Mouse (Mus musculus): ENCODE results near the gene Tnni1. TPM values are rescaled to one million over a fixed set of nuclear protein-coding genes. Genes with fewer than 3 reads are reported as not detected.

Gene Tnni1
- polyA plus RNA-seq, 1 experiment = 3,569 TPM

DNA sequence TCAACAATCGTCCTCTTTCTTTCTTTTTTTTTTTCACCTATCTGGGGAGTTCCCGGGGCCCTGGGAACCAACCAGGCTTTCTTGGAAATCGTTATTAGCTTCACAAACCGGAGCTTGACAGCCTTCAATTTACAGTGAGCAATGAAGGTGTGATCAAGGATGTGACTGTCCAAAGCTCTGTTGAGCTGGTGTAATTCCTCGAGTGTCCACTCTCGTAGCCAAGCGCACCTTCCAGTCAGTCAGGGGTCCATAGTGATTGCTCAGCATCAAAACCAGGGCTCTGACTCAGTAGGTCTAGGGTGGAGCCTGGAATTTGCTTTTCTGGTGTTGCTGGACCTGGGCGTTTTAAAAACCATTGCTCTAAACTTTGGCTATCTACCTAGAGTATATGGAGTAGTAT is 19.0 kb upstream of the Tnni1 start:
- H3K79me2 ChIP-seq (ENCODE audit: control insufficient read depth, insufficient read depth) = no peaks in the 10 kb centered on the region
- H3K4me2 ChIP-seq (ENCODE audit: low read depth) = peak overlapping the region; percentile 51
- no peaks in the 10 kb centered on the region for H3K36me3 ChIP-seq (ENCODE audit: control insufficient read depth, insufficient read depth)
- no peak overlapping the region for H3K4me3 ChIP-seq
- peak; percentile 8 for TF ChIP-seq POLR2A (IDR thresholded peaks at IDR 0.05; ENCODE audit: insufficient read length, low read depth)
- no peak for TF ChIP-seq SRF (IDR thresholded peaks at IDR 0.05; ENCODE audit: control insufficient read depth, insufficient read length, low read depth)
- no peak for TF ChIP-seq TCF3 (IDR thresholded peaks at IDR 0.05; ENCODE audit: insufficient read length, low read depth)
- no peak for TF ChIP-seq TCF12 (IDR thresholded peaks at IDR 0.05; ENCODE audit: insufficient read depth, poor library complexity, severe bottlenecking)
- TF ChIP-seq CEBPB (IDR thresholded peaks at IDR 0.05; ENCODE audit: insufficient read depth, poor library complexity, severe bottlenecking) = no peak
- no peak for TF ChIP-seq E2F4 (IDR thresholded peaks at IDR 0.05; ENCODE audit: insufficient read depth)
- no peak for TF ChIP-seq MAX (IDR thresholded peaks at IDR 0.05; ENCODE audit: low read depth)
- H3K27me3 ChIP-seq (ENCODE audit: control insufficient read depth, insufficient read depth, insufficient read length) = no peaks in the 10 kb centered on the region
- no peak overlapping the region for H3ac ChIP-seq (ENCODE audit: control insufficient read depth, insufficient read length)

DNA sequence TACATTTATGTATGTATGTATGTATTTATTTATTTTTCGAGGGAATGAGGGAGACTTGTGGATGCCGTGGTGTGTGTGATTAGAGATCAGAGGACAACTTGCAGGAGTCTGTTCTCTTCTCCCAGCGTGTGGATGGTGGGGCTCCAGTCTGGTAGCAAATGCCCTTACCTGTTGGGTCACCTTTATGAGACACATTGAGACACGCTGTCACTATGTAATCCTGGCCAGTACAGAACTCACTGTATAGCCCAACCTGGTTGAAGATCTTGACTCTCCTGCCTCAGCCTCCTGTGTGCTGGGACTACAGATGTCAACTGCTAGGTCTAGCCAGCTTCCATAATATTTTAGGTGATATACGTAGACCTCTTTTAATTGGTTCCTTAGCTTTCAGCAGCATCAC is 17.5 kb upstream of the Tnni1 start:
- TF ChIP-seq SRF (IDR thresholded peaks at IDR 0.05; ENCODE audit: control insufficient read depth, insufficient read length, low read depth) (no peak), USF1 (IDR thresholded peaks at IDR 0.05; ENCODE audit: low read depth) (no peak), TCF3 (IDR thresholded peaks at IDR 0.05; ENCODE audit: insufficient read length, low read depth) (no peak), MYOG (IDR thresholded peaks at IDR 0.05; ENCODE audit: control insufficient read depth in 1 of 3, insufficient read depth in 1 of 3, insufficient read length in 2 of 3, low read depth in 2 of 3) (no peak)
- H3K4me2 ChIP-seq (ENCODE audit: low read depth) = no peak overlapping the region
- H3K27me3 ChIP-seq (ENCODE audit: control insufficient read depth, insufficient read depth, insufficient read length) = no peaks in the 10 kb centered on the region
- H3ac ChIP-seq (ENCODE audit: control insufficient read depth, insufficient read length) = no peak overlapping the region
- H3K79me2 ChIP-seq (ENCODE audit: control insufficient read depth, insufficient read depth) = peaks cover 4% of the 10 kb centered on the region
- no peaks in the 10 kb centered on the region for H3K36me3 ChIP-seq (ENCODE audit: control insufficient read depth, insufficient read depth)
- no peak overlapping the region for H3K4me3 ChIP-seq

DNA sequence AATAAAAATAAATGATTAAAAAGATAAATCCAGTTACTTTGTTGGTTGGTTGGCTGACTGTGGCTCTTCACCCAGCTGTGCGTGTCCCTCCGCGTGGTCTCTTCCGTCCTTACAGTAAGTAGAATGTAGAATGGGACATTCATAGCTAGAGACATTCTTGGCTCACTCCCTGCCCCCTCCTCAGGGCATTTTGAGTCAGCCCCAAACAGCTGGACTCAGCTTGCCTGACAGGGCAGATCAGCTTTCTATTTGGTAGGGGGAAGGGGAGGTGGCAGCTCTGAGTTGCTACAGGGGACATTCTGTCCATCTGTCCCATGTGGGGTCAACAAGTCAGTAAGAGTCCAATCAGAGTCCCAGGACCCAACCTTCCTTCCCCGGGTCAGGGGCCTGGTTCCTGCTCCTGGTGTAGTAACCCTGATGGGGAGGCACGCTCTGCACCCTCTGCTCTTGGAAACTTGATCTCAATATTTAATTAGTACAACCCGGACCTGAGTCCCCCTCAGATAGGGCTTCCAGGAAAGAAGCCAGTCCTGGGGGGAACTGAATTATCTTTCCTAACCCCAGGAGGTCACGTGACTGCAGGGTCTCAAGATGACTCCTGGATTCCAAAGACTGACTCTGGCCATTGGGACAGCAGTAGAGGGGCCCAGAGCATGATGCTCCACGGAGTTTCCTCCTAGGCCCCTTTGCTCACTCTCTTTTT is 15.6 kb upstream of the Tnni1 start:
- Histone ChIP-seq H3K27me3 (ENCODE audit: control insufficient read depth, insufficient read depth, insufficient read length) (no peaks in the 10 kb centered on the region), H3K36me3 (ENCODE audit: control insufficient read depth, insufficient read depth) (peaks cover 3% of the 10 kb centered on the region), H3ac (ENCODE audit: control insufficient read depth, insufficient read length) (no peak overlapping the region), H3K4me3 (peak overlapping the region; percentile 1), H3K4me2 (ENCODE audit: low read depth) (peak overlapping the region; percentile 92), H3K79me2 (ENCODE audit: control insufficient read depth, insufficient read depth) (peaks cover 24% of the 10 kb centered on the region)
- TF ChIP-seq TCF12 (IDR thresholded peaks at IDR 0.05; ENCODE audit: insufficient read depth, poor library complexity, severe bottlenecking) (no peak), POLR2AphosphoS2 (IDR thresholded peaks at IDR 0.05; ENCODE audit: insufficient read length, low read depth) (no peak), MAX (IDR thresholded peaks at IDR 0.05; ENCODE audit: low read depth) (no peak), USF1 (IDR thresholded peaks at IDR 0.05; ENCODE audit: low read depth) (peak; percentile 84), REST (IDR thresholded peaks at IDR 0.05; ENCODE audit: insufficient read depth, insufficient read length) (no peak), TCF3 (IDR thresholded peaks at IDR 0.05; ENCODE audit: insufficient read length, low read depth) (no peak), CEBPB (IDR thresholded peaks at IDR 0.05; ENCODE audit: insufficient read depth, poor library complexity, severe bottlenecking) (no peak), MYOD1 (IDR thresholded peaks at IDR 0.05; ENCODE audit: control insufficient read depth in 1 of 3, insufficient read length in 2 of 3, low read depth in 2 of 3) (peak in 2 of 3 experiments; percentile 39 to 70), MYOG (IDR thresholded peaks at IDR 0.05; ENCODE audit: control insufficient read depth in 1 of 3, insufficient read depth in 1 of 3, insufficient read length in 2 of 3, low read depth in 2 of 3) (peak in 1 of 3 experiments; percentile 61)

DNA sequence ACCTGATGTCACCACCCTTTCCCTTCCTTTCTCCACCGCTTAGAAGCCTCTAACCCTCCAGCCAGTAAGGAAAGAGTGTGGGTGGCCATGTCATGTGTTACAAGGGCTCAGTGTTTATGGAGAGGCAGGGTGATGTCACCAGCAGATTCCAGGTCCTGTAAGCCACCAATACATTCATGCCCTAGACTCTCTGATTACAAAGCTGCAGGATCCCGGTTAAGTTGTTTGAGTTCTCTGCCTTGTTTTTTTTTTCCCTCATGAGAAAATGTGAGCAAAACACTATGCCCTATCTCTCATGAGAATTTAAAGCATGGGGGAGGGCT is 15.1 kb upstream of the Tnni1 start:
- Histone ChIP-seq H3K79me2 (ENCODE audit: control insufficient read depth, insufficient read depth) (peaks cover 29% of the 10 kb centered on the region), H3K4me2 (ENCODE audit: low read depth) (peak overlapping the region; percentile 92), H3K4me3 (peak overlapping the region; percentile 1), H3K27me3 (ENCODE audit: control insufficient read depth, insufficient read depth, insufficient read length) (no peaks in the 10 kb centered on the region), H3ac (ENCODE audit: control insufficient read depth, insufficient read length) (no peak overlapping the region), H3K36me3 (ENCODE audit: control insufficient read depth, insufficient read depth) (peaks cover 8% of the 10 kb centered on the region)
- TF ChIP-seq USF1 (IDR thresholded peaks at IDR 0.05; ENCODE audit: low read depth) (no peak), MYOD1 (IDR thresholded peaks at IDR 0.05; ENCODE audit: control insufficient read depth in 1 of 3, insufficient read length in 2 of 3, low read depth in 2 of 3) (no peak), CEBPB (IDR thresholded peaks at IDR 0.05; ENCODE audit: insufficient read depth, poor library complexity, severe bottlenecking) (no peak), POLR2A (IDR thresholded peaks at IDR 0.05; ENCODE audit: insufficient read length, low read depth) (peak; percentile 33)

DNA sequence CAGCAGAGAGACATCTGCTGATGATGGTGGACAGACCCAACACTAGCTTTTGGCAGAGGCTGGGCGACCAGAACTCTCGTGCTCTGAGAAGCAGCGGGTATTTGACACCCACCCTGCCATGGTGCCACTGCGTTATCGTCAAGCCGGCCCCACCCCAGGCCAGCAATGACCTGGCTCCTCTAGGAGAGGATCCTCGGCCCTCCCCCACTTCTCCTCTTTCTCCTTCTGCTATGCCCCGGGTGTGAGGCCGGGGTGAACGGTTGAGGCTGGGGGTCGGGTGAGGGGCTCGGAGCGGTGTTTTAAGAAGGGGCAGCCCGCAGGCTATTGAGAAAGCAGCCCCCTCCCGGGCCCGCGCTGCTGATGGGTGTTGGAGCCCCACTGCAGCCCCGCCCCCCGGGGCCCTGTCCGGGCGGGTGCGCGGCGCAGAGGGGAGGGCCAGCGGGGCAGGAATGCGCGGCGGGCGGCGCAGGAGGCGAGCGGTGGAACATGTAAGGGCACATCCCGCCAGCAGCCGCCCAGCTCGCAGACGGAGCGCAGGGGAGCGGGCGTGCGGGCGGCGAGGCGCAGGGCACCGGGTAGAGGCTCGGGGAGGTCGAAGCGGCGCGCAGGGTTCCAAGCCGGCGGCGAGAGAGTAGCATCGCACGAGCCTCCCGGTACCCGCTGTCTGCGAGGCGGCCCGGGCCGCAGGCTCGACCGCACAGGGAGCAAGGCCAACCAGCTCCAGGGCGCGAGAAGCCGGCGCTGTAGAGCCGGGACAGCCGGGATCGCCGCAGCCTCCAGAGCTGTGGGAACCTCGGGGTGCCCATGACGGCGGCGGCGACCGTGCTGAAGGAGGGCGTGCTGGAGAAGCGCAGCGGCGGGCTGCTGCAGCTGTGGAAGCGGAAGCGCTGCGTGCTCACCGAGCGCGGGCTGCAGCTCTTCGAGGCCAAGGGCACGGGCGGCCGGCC is 13.3 kb upstream of the Tnni1 start, which contains the start of gene Phlda3:
Phlda3 (plus strand) TSS at position 475 of the 947 bp plus-strand sequence.
- H3K36me3 ChIP-seq (ENCODE audit: control insufficient read depth, insufficient read depth) = peaks cover 21% of the 10 kb centered on the region
- peak within 1 kb of the TSS; percentile 92 for H3K4me2 ChIP-seq (ENCODE audit: low read depth)
- TF ChIP-seq MYOD1 (IDR thresholded peaks at IDR 0.05; ENCODE audit: control insufficient read depth in 1 of 3, insufficient read length in 2 of 3, low read depth in 2 of 3) (peak in 1 of 3 experiments; percentile 69), POLR2AphosphoS2 (IDR thresholded peaks at IDR 0.05; ENCODE audit: insufficient read length, low read depth) (peak; percentile 98), REST (IDR thresholded peaks at IDR 0.05; ENCODE audit: insufficient read depth, insufficient read length) (peak; percentile 43), SRF (IDR thresholded peaks at IDR 0.05; ENCODE audit: control insufficient read depth, insufficient read length, low read depth) (no peak), TCF12 (IDR thresholded peaks at IDR 0.05; ENCODE audit: insufficient read depth, poor library complexity, severe bottlenecking) (no peak), MYOG (IDR thresholded peaks at IDR 0.05; ENCODE audit: control insufficient read depth in 1 of 3, insufficient read depth in 1 of 3, insufficient read length in 2 of 3, low read depth in 2 of 3) (peak in 2 of 3 experiments; percentile 38 to 58), POLR2A (IDR thresholded peaks at IDR 0.05; ENCODE audit: insufficient read length, low read depth) (peak; percentile 98)
- H3ac ChIP-seq (ENCODE audit: control insufficient read depth, insufficient read length) = peak within 1 kb of the TSS; percentile 78
- H3K79me2 ChIP-seq (ENCODE audit: control insufficient read depth, insufficient read depth) = peaks cover 38% of the 10 kb centered on the region
- peak within 1 kb of the TSS; percentile 100 for H3K4me3 ChIP-seq
- H3K27me3 ChIP-seq (ENCODE audit: control insufficient read depth, insufficient read depth, insufficient read length) = no peaks in the 10 kb centered on the region

Data from myocyte (in vitro differentiated cells).